Mouse (Mus musculus): ENCODE results near the gene Ralgps2.

Gene Ralgps2

DNA sequence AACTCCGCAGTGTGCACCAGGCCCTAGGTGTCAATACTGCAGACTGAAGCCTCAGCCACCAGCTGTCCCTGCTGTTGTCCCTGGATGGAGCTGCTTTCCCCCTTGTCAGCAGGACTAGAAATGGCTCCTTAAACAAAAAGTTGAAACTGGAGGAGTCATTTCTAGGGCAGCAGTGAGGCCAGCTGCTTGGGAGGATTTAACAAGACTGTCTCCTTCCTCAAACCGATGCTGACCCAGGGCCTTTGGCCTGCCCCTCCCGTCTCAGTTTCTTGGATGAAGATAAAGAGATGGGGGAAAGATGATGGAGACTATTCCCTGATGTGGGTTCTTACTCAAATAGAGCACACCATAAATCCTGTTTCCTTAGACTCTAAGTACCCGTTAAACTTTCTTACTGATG lies 164.2 kb downstream of the Ralgps2 start:
- intact Hi-C loops (cut with DNase I), result no loop called here

DNA sequence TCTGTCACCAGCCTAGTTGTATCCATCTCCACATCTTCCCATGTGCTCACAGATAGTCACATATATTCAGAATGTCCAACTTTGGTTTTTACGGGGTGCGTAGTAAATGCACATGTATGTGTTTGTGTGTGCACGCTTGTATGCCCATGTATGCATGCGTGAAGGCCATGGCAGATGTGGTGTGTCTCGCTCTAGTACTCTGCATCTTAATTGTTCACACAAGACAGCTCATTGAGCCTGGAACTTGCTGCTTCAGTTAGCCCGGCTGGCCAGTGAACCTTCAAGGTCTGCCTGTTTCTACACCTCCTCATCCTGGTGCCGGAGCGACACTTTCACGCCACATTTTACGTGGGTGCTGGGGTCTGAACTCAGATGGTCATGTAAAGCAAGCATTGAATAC lies 168.6 kb downstream of the Ralgps2 start:
- intact Hi-C loops (cut with DNase I), result no loop called here

DNA sequence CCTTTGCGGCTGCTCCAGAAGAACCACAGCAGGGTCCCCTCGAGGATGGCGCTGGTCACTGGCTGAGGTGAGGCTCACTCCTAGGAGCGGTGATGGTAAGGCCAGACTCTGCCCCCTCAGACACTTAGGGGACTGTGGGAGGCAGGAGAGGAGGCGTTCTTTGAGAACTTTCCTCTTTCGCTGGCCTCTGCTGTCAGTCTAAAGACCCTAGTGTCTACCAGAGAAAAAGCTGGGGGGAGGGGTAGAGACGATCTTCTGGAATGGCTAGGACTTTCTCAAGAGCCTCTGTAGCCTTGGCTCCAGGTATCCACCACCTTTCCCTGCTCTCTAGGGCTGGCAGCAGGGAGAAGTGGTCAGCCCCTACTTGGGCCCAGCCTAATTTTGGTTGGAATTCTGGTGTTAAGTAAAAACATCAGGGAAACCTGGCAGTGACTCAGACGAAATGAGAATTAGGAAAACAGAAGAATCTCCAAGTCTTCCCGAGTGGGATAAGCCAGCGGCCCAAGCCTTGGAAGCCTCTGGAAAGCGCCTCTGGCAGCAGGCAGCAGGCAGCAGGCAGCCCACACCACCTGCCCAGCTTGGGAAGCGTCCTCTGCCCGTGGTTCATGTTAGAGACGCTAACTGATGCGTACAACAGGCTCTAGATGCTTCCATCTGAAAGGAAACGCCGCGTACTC lies 169.7 kb downstream of the Ralgps2 start:
- intact Hi-C loops (cut with DNase I), result no loop called here

DNA sequence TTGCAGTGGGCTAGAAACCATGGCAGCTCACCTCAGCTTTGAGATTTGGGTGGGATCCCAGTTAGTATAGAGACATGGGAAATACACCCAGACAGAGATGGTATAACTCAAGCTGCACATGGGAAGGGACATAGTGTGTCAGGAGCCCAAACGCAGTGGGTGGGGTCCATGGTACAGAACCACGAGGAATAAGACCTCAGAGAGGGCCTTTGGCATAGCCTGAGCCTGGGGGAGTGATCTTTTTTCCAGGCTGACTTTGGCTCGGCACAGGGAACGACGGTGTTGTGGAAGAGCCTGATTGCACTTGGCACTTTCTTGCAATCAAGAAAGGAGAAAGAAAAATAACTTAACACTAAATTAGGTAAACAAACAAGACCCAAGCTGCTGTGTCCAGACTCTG lies 170.3 kb downstream of the Ralgps2 start:
- intact Hi-C loops (cut with DNase I), result no loop called here

DNA sequence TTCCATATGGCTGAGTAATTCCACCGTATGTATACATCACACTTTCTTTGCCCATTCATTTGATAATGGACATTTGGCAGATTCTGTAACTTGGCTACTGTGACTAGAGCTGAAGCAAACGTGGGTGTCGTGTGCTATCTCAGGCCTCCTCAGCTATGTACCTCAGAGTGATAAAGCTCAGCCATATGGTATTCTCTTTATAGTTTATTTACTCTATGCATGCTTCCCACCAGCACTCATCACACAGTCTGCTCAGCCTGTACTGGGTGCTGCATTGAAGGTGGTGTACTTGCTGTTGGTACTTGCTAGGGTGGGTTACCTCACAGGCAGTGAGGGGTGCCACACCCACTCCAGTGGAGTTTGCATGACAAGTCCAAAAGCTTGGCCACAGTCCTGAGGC lies 174.1 kb downstream of the Ralgps2 start:
- intact Hi-C loops (cut with DNase I), result no loop called here

DNA sequence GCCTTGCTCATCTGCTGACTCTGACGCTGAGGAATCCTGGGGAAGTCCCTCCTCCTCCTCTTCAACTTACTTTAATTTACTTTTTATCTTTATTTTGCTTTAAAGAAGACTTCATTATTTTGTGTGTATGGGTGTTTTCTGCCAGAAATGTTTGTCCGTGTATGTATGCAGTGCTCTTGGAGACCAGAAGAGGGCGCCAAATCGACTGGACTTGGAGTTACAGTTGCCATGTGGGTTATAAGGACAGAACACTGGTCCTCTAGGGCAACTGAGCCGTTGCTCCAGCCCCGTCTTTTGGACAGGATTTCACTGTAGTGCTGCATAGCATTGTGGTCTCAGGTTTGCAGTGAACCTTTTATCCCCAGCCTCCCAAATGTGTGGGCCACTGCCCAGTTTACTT lies 174.8 kb downstream of the Ralgps2 start:
- intact Hi-C loops (cut with DNase I), result no loop called here

DNA sequence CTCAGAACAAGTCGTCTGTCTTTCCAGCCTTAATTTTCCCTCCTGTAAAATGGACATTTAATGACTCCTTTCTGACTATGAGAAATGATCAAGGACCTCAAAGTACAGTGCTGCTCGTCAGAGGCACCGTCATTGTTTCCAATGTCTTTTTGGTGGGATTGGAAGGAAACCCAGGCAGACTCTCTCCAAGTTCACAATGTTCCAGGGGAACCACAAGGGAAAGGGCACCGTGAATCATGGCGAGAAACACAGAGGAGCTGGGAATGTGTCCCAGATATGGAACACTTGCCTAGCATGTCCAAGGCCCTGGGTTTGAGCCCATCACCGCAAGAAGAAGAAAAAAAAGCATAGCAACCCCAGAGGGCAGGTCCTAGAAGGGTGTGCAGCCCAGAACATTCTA lies 176.1 kb downstream of the Ralgps2 start:
- intact Hi-C loops (cut with DNase I), result no loop called here

DNA sequence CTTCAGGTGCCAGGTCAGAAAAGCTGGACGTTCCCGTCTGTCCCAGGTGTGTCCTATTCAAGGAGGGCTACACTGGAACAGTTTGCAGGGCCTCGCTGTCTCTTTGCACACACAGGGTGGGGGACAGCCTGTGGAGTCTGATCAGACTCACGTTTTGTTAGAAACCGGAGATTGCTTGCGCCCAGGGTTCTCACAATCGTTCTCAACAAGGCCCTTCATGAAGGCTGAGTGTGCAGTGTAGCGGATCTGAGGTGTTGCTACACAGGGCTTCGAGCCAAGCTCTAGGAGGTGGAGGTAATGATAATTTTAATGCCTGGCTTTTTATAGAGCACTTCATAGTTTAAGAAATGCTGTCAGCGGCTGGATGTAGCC lies 178.0 kb downstream of the Ralgps2 start:
- intact Hi-C loops (cut with DNase I), result no loop called here

DNA sequence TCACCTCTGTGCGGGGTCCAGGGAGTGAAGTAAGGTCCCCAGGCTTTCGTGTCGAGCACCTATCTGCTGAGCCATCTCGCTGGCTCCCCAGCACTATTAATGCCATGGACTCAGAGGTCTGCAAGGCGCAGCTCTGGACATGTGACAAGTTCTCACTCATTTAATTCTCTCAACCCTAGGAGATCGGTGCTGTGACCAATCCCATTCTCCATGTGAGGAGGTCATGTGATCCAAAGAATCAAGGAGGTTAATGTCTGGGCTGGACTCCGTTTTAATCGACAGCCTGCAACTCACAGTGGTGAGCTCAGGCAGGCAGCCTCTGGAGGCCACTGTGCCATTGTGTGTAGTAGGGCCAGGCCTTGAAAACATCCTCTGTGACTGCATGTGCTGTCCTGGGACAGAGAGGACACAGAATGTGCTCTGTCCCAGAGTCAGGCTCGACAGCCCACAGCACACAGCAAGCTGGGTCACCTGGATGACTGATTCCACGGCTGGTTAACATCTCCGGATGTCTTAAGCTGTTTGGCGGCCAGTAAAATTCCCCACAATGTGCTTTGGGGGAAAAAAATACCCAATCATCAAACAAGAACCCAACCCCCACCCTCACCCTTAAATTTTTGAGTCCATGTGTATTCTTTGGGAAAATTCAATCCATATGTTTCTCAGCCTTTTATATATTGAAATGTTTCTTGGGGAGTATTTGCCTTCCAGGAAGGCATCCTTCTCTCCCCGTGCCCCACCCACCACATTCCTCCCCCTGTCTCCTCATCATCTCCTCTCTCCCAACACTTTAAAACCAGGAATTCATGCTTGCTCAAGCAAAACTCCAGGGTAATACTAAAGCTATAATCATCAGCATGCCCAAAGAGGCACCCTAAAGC lies 178.6 kb downstream of the Ralgps2 start:
- intact Hi-C loops (cut with DNase I), result no loop called here

DNA sequence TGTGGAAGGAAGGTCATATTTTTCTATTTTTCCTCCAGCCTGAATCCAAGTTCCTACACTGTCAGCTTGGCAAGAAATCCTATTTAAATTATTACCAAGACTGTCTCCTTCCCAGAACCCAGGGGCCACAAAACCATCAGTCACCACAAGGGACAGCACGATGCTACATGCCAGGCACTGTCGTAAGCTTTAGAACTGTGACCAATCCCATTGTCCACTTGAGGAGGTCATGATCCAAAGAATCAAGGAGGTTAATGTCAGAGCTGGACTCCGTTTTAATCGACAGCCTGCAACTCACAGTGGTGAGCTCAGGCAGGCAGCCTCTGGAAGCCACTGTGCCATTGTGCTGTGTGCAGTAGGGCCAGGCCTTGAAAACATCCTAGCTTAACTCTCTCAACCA lies 181.1 kb downstream of the Ralgps2 start:
- intact Hi-C loops (cut with DNase I), result no loop called here

DNA sequence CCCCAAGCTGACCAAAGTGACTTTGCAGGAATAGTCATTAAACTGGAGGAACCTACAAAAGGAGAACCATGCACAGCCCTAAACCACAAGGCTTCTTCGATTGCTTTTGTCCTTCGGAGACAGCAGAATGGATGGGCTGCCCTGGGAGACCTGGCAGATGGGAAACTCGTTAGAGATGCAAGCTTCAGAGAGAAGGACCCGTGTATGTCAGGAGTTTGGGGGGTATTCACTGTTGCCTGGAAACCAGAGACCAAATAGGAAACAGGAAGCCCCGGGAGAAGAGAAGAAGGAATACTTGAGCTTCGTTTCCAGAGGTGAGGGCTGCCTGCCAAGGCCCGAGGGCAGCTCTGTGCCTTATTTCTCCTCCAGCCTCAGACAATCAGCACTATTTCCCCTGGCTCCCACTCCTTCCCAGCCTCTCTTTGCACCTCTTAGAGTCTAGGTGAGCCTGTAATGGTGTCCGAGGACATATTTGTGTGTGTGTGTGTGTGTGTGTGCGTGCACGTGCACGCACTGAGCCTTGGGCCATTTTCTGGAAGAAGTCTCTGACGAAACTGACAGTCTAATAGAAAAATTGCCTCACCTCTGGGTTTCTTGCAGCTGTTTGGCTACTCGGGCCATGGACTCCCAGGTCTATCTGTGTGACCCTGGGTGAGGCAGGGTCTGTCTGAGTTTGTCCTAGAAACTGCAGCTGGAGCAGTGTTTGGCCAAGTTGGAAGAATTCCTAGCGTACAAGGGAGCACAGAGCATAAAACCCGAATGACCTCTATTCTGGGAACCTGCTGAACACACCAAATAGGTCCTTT lies 184.6 kb downstream of the Ralgps2 start:
- intact Hi-C loops (cut with DNase I), result no loop called here

All from adrenal gland (tissue).